Mouse (Mus musculus) adrenal gland (tissue): ENCODE results near the gene Gins2.

Experiments used
- intact Hi-C: fragments of 180-260 bp; cut with DNase I; formaldehyde crosslinking; loops from one replicate; pipeline ENCODE4 v1.15.1; 2025

Gins2 gene

DNA sequence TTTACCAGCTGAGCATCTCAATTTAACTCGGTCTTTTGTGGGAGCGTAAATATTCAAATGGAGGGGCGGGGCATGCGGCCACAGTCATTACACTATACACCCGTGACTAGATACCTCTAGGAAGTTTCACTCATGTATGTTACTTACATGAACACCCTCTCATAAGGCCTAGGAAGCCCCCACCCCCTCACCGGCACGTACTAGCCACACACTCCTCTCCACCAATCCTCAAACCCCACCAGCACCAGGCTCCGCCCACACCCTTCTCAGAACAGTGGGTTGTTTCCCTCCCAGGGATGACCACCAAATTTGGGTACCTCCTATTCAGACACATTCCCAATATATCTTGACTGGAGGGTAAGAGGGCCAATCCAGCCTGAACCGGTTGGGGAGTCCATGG lies 18.4 kb upstream of the Gins2 start:
- intact Hi-C loops, result no loop called here

DNA sequence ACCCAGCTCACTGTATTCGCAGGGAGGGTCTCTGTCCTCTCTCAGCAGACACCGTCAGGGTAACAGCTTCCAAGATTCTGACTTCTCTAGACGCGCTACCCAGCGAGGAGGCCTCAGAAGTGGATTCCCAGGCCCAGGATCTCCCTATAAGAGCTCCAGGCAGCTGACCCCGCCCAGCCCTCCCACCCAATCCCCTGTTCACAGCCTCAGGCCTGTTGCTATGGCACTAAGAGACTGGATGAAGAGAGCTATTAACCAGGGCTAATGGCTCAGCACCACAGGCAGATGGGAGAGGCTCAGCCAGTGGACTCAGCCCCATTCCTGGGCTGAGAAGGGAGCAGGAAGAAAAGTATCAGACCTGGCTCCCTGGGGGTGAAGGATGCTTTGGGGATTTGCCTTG lies 13.6 kb upstream of the Gins2 start:
- intact Hi-C loops, result no loop called here

DNA sequence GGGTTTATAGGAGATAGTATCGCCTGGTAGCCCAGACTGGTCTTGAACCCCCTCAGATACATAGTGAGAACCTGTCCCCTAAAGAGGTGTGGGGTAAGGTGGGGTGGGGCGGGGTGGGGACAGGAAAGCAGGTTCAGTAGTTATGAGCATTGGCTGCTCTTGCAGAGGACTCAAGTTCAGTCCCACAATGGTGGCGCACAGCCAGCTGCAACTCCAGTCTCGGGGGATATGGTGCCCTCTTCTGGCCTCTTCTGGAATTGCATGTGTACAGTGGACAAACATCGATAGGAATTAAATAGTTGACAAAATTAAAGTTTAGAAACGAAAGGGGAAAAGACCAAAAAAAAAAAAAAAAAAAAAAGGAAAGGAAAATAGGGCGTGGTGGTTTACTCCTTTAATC lies 10.4 kb upstream of the Gins2 start:
- intact Hi-C loops, result loop anchor here (10.0 kb wide), 1 partner anchor 425 kb away; the partner anchor contains the start of gene Fam92b

DNA sequence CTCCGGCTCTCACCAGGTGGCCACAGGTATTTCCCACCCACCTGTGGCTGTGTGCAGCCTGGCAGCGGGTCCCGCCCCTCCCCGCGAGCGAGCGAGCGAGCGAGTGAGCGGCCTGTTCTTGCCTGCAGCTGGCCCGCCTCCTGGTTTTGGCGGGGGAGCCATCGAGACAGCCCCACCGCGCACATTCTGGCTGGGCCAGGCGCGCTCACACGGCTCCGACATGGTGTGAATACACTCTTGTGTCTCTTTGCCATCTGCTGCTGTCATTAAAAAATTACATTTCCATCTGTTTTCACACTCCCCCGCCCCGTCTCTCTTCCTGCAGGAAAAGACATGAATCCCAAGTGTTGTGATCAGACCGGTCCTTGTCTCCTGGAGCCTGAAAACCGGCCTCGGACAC lies 9.5 kb upstream of the Gins2 start:
- intact Hi-C loops, result loop anchor here (10.0 kb wide), 1 partner anchor 424 kb away; the partner anchor contains the start of gene Fam92b

DNA sequence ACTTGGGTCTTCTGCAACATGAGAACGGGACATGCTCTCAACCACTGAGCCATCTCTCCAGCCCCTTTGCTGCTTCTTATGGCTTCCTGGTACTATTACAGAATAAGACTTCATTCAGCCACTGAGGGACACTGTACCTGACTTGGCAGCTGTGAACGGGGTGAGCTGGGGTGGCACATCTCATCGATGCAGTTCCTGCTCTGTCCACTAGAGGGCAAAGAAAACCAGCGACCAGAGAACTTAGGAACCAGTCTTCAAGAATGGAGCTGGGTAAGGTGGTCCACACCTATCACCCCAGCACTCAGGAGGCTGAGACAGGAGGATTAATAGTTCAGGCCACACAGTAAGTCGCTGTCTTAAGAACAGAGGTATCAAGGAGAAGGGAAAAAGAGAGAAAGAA lies 6.9 kb upstream of the Gins2 start:
- intact Hi-C loops, result loop anchor here (10.0 kb wide), 1 partner anchor 421 kb away; the partner anchor contains the start of gene Fam92b

DNA sequence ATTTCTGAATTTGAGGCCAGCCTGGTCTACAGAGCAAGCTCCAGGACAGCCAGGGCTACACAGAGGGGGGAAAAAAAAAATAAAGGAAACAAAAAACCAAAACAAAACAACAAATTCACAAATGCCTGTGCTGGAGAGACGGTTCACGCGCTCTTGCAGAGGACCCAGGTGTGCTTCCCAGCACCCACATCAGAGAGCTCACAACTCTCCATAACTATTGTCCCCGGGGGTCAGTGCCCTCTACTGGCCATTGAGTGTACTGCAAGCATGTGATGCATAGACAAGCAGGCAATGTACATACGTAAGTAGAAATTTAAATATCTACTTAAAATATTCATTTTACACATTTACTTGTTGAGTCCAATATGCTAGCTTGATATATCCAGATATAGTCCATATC lies 5.5 kb upstream of the Gins2 start:
- intact Hi-C loops, result loop anchor here (10.0 kb wide), 1 partner anchor 420 kb away; the partner anchor contains the start of gene Fam92b

DNA sequence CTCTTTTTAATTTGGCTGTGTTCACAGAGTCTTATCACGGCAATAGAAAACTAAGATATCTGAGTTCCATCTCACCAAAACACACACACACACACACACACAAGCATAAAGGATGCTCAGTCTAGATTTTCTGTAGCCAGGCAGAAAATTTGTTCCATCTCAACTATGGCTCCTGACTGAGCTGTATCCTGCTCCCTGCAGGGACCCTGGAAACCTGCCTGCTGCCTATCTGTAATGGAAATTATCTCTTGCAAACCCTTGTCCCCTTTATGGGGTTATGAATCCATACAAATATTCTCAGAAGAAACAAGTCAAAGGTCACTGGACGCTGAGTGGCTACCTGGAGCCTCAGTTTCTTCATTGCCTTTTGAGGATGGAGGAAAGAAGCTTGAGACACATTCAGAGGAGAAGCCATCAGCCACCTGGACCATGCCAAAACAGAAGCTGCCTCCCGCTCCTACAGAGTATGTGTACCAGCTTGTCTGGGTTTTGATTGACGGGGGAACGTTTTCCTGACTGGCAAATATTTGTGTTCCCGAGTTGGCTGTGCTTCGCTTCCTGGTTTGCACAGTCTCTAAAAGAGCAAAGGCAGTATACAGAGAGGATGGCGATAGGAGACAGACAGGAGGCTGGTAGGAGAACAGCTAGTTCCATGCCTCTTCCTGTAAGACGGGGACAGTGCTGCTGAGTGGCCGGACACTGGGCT lies 2.6 kb upstream of the Gins2 start:
- intact Hi-C loops, result loop anchor here (10.0 kb wide), 1 partner anchor 417 kb away; the partner anchor contains the start of gene Fam92b

DNA sequence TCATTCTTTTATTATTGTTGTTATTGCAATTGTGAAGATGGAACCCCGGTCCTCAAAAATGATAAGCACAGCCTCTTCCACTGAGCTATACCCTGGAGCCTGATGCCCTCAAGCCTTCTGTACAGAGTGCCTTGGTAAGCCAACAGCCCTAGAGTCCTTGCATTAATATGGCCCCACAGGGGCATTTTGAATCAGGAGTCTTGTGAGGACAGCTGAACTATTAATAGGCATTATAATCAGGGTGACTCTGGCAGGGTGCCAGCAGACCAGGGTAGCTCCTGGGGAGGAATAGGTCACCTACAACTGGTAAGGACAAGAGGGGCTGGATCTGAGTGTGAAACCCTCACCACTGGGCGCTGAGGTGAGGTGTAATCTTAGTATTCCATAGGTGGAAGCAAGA lies 817 bp upstream of the Gins2 start:
- intact Hi-C loops, result loop anchor here (10.0 kb wide), 1 partner anchor 415 kb away; the partner anchor contains the start of gene Fam92b

DNA sequence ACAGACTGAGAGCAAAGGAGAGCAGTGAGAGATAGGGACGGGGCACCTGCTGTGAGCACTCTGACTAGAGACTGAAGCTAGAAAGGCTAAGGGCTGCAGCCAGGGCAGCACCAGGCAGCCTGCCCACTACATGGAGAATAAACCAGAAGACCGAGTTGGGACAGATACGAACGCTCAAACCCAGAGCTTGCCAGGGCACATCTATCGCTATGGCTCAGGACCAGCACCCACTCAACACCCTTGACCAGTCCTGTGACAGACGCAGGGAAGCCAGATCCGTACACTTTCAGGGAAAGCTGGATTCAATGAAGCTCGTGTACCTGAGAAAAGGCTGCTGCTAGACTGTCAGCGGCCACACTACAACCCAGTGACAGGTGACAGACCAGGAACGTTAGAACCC lies 3.6 kb downstream of the Gins2 start:
- intact Hi-C loops, result no loop called here

DNA sequence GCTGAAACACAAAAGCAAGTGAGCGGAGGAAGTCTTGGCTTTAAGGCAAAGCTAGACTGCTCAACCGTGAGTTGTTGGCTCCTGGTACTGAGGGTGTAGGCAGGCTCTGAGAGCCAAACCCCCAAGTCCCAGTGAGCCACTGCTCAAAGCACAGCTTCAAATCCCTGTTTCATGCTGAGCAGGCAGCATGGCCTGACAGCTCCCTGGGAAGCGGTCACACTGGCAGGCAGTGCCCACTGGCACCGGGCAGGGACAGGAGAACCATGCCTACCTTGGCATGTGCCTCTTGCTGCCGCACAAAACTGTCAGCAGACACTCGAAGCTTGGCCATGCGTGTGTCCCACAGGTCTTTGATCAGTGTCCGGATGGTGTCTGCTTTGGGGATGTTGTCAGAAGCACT lies 7.3 kb downstream of the Gins2 start:
- intact Hi-C loops, result no loop called here

DNA sequence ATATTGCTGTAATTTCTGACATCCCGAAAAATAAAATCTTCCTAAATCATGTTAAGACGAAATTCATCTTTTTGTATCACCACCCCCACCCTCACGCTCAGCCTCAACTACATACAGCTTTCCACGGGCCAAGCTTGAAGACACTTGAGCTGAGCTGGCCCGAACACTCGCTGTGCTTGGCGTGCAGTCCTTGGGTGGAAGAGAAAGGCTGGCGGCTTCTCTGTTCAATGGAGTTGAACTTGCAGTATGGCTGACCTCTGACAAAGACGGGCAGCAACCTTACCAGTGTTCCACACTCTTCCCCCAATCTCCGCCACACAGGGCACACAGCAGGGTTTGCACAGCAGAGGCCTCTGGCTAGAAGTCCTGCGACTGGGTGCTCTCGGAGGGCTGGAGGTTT lies 7.8 kb downstream of the Gins2 start:
- intact Hi-C loops, result no loop called here

DNA sequence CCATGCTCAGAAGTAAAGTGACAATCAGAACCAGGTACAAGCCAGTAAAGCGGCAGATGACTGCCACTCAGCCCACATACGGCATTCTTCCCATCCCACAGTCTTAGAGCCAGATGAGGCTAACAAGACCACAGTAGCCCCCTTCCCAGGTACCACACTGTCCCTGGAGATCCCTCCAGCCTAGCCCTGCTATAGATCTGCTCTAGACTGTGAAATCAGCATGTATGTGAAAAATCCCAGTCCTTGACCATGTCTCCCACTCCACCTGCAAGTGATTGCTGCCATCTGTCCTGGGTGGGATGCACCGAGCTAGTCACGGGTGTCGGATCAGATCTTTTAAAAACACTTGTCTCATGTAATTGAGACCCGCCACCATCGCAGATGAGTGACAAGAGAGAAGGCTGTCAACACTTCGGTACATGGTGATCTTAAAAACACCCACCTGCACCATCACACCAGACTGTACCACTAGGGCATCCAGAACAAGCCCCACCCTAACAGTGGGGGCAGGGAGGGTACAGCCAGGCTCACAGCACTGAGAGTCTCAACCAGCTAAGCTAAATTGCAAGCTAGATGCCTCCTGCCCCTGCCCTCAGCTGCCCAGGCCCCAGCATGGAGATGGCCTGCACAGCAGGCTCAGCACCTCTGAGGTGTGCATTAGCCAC lies 8.6 kb downstream of the Gins2 start:
- intact Hi-C loops, result no loop called here

DNA sequence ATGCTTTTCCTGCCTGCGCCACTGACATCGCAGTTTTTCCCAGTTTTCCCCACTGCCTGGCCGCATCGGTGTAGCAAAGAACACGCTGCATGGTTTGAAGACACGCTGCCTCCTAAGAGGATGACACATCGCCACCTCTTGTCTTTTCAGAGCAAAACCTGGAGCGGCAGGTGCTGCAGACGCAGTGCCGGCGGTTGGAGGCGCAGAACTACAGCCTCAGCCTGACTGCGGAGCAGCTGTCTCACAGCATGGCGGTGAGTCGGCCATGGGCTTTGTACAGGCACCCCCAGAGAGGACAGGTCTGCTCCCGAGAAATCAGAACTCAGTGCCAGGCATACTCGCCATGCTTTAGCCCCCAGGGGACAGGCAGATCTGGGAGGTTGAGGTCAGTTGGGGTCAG lies 11.3 kb downstream of the Gins2 start:
- intact Hi-C loops, result no loop called here

DNA sequence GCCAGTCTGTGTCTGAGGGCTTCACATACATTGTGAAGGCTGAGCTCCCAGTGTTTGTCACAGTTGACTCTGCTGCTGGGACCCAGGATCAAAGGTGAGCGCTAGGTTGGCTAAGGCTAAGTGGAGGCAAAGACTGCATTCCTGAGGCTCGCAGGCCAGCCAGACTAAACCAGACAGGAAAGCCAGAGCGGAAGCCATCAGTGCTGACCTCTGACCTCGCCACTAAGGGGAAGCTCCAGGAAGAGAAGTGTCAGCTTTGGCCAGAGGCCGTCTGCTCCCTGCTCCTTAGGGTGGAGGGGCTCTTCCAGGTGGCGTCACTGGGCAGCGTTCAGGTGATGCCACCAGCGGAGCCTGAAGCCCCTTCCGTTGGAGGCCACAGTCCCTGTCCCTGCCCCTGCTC lies 13.3 kb downstream of the Gins2 start:
- intact Hi-C loops, result no loop called here

DNA sequence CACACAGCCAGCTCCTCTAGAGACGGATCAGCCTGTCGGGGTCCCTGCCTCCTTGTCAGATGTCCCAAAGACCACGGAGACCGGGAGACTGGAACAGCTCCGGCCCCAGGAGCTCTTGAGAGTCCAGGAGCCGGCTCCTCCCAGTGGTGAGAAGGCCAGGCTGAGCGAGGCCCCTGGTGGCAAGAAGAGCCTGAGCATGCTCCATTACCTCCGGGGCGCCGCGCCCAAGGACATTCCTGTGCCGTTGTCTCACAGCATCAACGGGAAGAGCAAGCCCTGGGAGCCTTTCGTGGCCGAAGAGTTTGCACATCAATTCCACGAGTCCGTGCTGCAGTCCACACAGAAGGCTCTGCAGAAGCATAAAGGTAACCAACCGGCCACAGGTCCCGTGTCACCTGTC lies 14.2 kb downstream of the Gins2 start:
- intact Hi-C loops, result no loop called here

DNA sequence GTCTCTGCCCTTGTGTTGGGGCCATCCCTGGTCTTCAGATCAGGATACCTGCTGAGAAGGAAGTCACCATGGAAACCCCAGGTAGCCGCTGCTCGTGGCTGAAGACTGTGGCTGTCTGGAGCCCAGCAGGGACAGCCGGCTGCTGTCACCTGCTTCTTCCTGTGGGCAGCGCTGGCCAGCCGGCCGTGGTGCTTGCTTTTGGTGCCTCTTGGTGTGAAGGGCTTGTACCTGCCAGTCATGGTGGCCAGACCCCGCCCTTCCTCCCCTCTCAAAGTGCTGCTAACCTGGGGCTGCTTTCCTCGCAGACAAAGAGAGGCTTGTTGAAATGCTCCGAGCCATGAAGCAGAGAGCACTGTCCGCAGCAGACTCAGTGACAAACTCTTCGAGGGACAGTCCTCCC lies 15.2 kb downstream of the Gins2 start:
- intact Hi-C loops, result no loop called here

DNA sequence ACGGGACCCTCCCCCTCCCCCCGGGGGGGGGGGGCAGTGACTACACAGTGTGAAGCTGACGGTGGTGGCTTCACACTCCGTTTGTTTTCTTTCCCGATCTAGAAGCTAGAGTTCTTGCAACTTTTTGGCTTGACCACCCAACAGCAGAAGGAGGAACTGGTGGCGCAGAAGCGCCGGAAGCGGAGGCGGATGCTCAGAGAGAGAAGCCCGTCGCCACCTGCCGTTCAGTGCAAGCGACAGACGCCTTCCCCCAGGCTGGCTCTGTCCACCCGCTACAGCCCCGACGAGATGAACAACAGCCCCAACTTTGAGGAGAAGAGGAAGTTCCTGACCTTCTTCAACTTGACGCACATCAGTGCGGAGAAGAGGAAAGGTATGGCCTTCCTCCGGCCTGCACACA lies 16.6 kb downstream of the Gins2 start:
- intact Hi-C loops, result no loop called here

DNA sequence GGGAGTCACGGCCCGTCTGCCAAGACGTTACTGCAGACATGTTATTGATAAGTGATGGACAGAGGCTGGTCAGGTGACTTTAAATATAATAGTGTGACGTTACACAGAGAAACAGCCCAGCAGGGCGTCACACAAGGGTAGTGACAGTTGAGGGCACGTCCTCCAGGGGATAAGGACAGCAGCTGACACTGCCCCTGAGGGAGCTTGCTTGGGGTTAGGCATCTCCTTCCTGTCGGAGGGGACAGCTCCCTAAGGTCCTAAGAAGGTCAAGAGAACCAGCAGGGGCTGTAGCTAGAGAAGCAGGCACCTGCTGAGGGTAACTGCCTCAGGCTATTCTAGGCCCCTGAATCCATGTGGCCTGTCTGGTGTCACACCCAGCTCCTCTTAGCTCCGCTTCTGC lies 17.5 kb downstream of the Gins2 start:
- intact Hi-C loops, result no loop called here

DNA sequence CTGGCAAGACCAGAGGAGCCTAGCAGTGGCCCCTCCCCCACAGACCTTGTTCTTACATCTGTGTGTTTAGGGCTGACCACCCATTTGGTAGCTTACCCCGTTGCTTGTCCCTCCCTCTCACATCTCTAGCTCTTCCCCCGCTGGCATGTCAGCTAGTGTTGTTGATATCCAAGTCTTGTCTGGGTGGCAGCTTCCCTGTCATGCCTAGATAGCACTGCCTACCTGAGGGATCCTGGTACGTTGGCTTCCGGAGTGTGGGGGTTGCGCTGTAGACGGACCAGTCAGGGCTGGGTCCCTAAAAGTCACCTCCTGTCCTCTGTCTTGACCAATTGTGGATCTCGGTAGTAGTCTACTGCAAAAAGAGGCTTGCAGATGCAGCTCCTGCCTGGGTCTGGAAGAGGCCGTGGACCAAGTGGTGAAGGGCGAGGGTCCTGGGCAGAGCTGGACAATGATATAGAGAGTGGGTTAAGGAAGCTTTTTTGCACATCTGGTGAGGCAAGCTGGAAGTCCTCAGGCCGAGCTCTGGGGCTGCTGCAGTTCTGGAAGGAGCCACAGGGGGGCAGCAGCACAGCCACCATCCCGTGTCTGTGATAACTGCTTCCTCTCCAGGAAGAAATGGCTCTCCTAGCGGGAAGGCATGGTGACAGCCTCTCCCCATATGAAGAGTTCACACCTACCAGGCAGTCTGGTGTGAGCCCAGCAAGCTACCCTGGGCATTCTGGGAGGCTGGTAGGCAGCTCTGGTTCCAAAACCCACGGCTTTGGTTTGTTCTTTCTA lies 19.0 kb downstream of the Gins2 start:
- intact Hi-C loops, result no loop called here

DNA sequence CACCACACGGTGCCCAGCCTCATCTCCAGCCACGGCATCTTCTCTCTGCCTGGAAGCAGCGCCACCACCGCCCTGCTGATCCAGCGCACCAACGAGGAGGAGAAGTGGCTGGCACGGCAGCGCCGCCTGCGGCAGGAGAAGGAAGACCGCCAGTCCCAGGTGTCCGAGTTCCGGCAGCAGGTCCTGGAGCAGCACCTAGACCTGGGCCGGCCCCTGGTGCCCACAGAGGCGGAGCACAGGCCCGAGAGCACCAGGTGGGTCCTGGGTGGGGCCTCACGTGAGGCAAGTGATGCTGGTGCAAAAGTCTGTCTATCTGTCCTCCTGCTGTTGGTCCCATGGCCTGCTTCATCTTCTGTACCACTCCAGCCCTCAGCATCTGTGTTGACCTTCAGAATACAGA lies 20.0 kb downstream of the Gins2 start:
- intact Hi-C loops, result no loop called here

DNA sequence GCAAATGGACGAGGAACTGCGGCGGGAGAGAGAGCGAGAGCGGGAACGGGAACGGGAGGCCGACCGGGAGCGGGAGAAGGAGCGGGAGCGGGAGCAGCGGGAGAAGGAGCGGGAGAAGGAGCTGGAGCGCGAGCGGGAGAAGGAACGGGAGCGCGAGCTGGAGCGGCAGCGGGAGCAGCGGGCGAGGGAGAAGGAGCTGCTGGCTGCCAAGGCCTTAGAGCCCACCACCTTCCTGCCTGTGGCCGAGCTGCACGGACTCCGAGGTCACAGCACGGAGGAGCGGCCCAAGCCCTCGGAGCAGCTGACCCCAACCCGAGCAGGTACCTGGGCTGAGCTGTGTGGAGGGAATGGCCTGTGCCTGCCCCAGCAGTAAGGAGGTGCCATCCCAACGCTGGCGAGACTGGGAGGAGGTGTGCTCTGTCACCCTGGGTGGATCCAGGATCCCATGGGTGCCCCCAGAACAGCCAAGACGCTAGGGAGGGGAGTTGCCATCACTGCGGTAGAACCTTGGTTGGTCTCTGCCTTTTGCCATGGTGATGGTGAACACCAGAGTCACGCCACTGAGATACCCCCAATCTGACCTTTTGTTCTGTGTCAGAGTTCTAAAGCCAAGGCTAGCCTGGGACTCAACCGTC lies 20.8 kb downstream of the Gins2 start:
- intact Hi-C loops, result no loop called here

DNA sequence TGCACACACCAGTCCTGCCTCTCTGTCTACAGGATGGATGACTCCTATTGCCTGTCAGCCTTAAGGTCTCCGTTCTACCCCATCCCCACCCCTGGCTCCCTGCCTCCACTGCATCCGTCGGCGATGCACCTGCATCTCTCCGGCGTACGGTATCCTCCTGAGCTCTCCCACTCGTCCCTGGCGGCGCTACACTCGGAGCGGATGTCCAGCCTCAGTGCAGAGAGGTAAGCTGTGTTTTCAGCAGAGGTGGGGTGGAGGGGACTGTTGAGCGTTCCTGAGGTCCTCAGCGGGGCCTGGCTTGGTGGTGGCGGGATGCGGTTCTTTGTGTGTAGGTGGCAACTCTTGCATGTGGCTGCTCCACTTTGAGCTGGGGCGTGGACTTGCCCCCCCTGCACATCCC lies 21.4 kb downstream of the Gins2 start:
- intact Hi-C loops, result no loop called here
